ENCODE assay signal across 15 mouse cellular contexts in genomic region chr6:88913022-88913421, GRCm38 (mm10). TPM values are rescaled to one million over a fixed set of nuclear protein-coding genes. Genes with fewer than 3 reads are reported as not detected.
DNase-seq lines count a peak whose midpoint lies in the region; ATAC-seq lines count a peak whose summit lies in the region.
"Had no signal": no experiment of that assay in that cellular context is flagged by ENCODE, and none has a peak within 500 bp of the region (broad histone marks: within the 10 kb centered on the region; RNA-seq: fewer than 3 reads in every experiment).

No protein-coding gene starts in this region.

- H3K27ac ChIP-seq in heart, embryonic 16.5 days (ENCODE audit: low read length): peak overlapping the region; percentile 13
- no peak overlapping the region for H3K27ac ChIP-seq in heart, embryonic 12.5 days (ENCODE audit: poor library complexity, severe bottlenecking)
- H3K27ac ChIP-seq: forebrain, embryonic 13.5 days; hindbrain, embryonic 13.5 days had no signal

- H3K9me3 ChIP-seq in heart, embryonic 16.5 days (replicated peaks; ENCODE audit: control insufficient read depth, low read length): no peaks in the 10 kb centered on the region
- 0 out of 2 replicates have a peak, but pooled peaks cover 4% of the 10 kb centered on the region for H3K9me3 ChIP-seq in heart, embryonic 12.5 days (replicated peaks)
- H3K9me3 ChIP-seq: forebrain, embryonic 13.5 days; hindbrain, embryonic 13.5 days had no signal

- no peak overlapping the region for H3K4me2 ChIP-seq in heart, embryonic 16.5 days (ENCODE audit: low read depth, low read length)
- H3K4me2 ChIP-seq in heart, embryonic 12.5 days: no peak overlapping the region
- H3K4me2 ChIP-seq: forebrain, embryonic 13.5 days; hindbrain, embryonic 13.5 days had no signal

- H3K9ac ChIP-seq in heart, embryonic 16.5 days (ENCODE audit: low read length): no peak overlapping the region
- no peak overlapping the region for H3K9ac ChIP-seq in heart, embryonic 12.5 days
- H3K9ac ChIP-seq: forebrain, embryonic 13.5 days; hindbrain, embryonic 13.5 days; liver, embryonic 14.5 days had no signal

- DNase-seq in cerebellum, adult 9-11 months: peak; percentile 48
- no peak for DNase-seq in cerebellum, adult 8-10 months
- DNase-seq in 3134 (ENCODE audit: extremely low read depth, insufficient read length, low spot score) (peak; percentile 45), adipocyte (ENCODE audit: low spot score) (peak; percentile 75)
- DNase-seq in spleen, postnatal 4 days (ENCODE audit: low spot score in 2 of 2): no peak
- DNase-seq in ovary, postnatal 10 days (ENCODE audit: low spot score): no peak
- DNase-seq: layer of hippocampus, postnatal 36 days; lung, postnatal 14 days; right cerebral cortex, postnatal 25 days; thymus, postnatal 25 days had no signal

- WGBS in heart, embryonic 16.5 days: 49% methylated on average over 4 of the region's 4 CpGs
- WGBS in heart, embryonic 12.5 days: 76% methylated on average over 4 of the region's 4 CpGs

- H3K36me3 ChIP-seq in heart, embryonic 16.5 days (ENCODE audit: control insufficient read depth, insufficient read depth): peaks cover 9% of the 10 kb centered on the region; the same call in 1 of the 2 replicates
- peaks cover 42% of the 10 kb centered on the region for H3K36me3 ChIP-seq in heart, embryonic 12.5 days

- H3K4me3 ChIP-seq in heart, embryonic 16.5 days (ENCODE audit: low read length): no peak overlapping the region
- no peak overlapping the region for H3K4me3 ChIP-seq in heart, embryonic 12.5 days
- H3K4me3 ChIP-seq: forebrain, embryonic 13.5 days; hindbrain, embryonic 13.5 days had no signal

- H3K4me1 ChIP-seq in heart, embryonic 16.5 days (ENCODE audit: control insufficient read depth, insufficient read depth, low read length): peaks cover 22% of the 10 kb centered on the region
- peaks cover 20% of the 10 kb centered on the region for H3K4me1 ChIP-seq in heart, embryonic 12.5 days (replicated peaks)
- H3K4me1 ChIP-seq: forebrain, embryonic 13.5 days; hindbrain, embryonic 13.5 days had no signal

- no peaks in the 10 kb centered on the region for H3K27me3 ChIP-seq in heart, embryonic 16.5 days (ENCODE audit: control insufficient read depth, insufficient read depth, low read length)
- H3K27me3 ChIP-seq in heart, embryonic 12.5 days (replicated peaks): no peaks in the 10 kb centered on the region
- H3K27me3 ChIP-seq: forebrain, embryonic 13.5 days; hindbrain, embryonic 13.5 days had no signal

- ATAC-seq in heart, embryonic 16.5 days (replicated peaks; ENCODE audit: extremely low read depth, insufficient read depth, low FRiP score): peak; percentile 20; the same call in 1 of the 2 replicates
- no peak for ATAC-seq in heart, embryonic 12.5 days (ENCODE audit: insufficient number of reproducible peaks, low FRiP score)

RNA-seq across cellular contexts. Expression of gene Tpra1, which starts 11.0 kb away (rescaled TPM):
- polyA plus RNA-seq in heart, embryonic 16.5 days (2015; fragmentation: Nextera tagmentation; extraction: Ambion mirVana): 54.9 and 58.0 TPM in 2 replicates
- 42.8 and 48.0 TPM in 2 replicates for polyA plus RNA-seq in heart, embryonic 12.5 days (2016; fragmentation: Nextera tagmentation; extraction: Ambion mirVana)

RNA-seq across cellular contexts. Expression of gene Mcm2, which starts 14.4 kb away (rescaled TPM):
- 88.3 and 94.7 TPM in 2 replicates for polyA plus RNA-seq in heart, embryonic 16.5 days (2015; fragmentation: Nextera tagmentation; extraction: Ambion mirVana)
- polyA plus RNA-seq in heart, embryonic 12.5 days (2016; fragmentation: Nextera tagmentation; extraction: Ambion mirVana): 130 TPM in 2 replicates

RNA-seq across cellular contexts. Expression of gene Podxl2, which starts 38.2 kb away (rescaled TPM):
- 43.7 and 45.0 TPM in 2 replicates for polyA plus RNA-seq in heart, embryonic 16.5 days (2015; fragmentation: Nextera tagmentation; extraction: Ambion mirVana)
- 44.0 and 50.8 TPM in 2 replicates for polyA plus RNA-seq in heart, embryonic 12.5 days (2016; fragmentation: Nextera tagmentation; extraction: Ambion mirVana)

Comparison
In these comparisons a context has a peak if more than half of its experiments do, and no peak if none do; other contexts are left out.
1. DNase-seq: peak in cerebellum, adult 9-11 months (single experiment), 3134 (single experiment) and adipocyte (single experiment); none in cerebellum, adult 8-10 months (single experiment), spleen, postnatal 4 days (0 of 2) and ovary, postnatal 10 days (single experiment).